Mouse (Mus musculus) limb, embryonic 15.5 days (tissue): Measurements from ENCODE around the gene Hoxd8. TPM values are rescaled to one million over a fixed set of nuclear protein-coding genes. Genes with fewer than 3 reads are reported as not detected.

Experiments
- ATAC-seq: fragments of 200-750 bp; cut with Nextera tagmentation; 2 replicates; pipeline ENCODE4 v1.8.0; 2017; ENCODE audit warnings: low read depth, moderate TSS enrichment; ENCODE audit not compliant: insufficient number of reproducible peaks, low FRiP score, low TSS enrichment
- H3K27ac ChIP-seq: fragments of 300-500 bp; sonication (generic); 2 replicates; pipeline ENCODE4 v1.5.1; 2015; ENCODE audit warnings: moderate library complexity, mild to moderate bottlenecking, inconsistent platforms
- H3K27me3 ChIP-seq: fragments of 300-500 bp; sonication (generic); 2 replicates; pipeline ENCODE4 v1.6.1; 2015; ENCODE audit warnings: inconsistent platforms
- H3K36me3 ChIP-seq: fragments of 300-500 bp; sonication (generic); 2 replicates; pipeline ENCODE4 v1.6.1; 2015; ENCODE audit warnings: inconsistent platforms
- H3K4me1 ChIP-seq: fragments of 300-500 bp; sonication (generic); 2 replicates; pipeline ENCODE4 v1.6.1; 2015; ENCODE audit warnings: inconsistent platforms
- H3K4me2 ChIP-seq: fragments of 300-500 bp; sonication (generic); 2 replicates; pipeline ENCODE4 v1.6.1; 2015; ENCODE audit warnings: mild to moderate bottlenecking, inconsistent platforms
- H3K4me3 ChIP-seq: fragments of 300-500 bp; sonication (generic); 2 replicates; pipeline ENCODE4 v1.5.1; 2015; ENCODE audit warnings: mild to moderate bottlenecking, inconsistent platforms
- H3K9ac ChIP-seq: fragments of 300-500 bp; sonication (generic); 2 replicates; pipeline ENCODE4 v1.6.1; 2015; ENCODE audit warnings: inconsistent platforms
- H3K9me3 ChIP-seq: fragments of 300-500 bp; sonication (generic); 2 replicates; pipeline ENCODE4 v1.6.1; 2016; ENCODE audit warnings: inconsistent platforms
- WGBS: fragments of 180-500 bp; shearing (Covaris S2); methylation state at CpG from one replicate; pipeline ENCODE4 v1.1.7; 2015; 5-methylcytosine and 5-hydroxymethylcytosine counted together
- polyA plus RNA-seq: library from polyadenylated mRNA; unstranded; fragments of >200 nt; fragmentation: Nextera tagmentation; extraction: Ambion mirVana; gene quantifications from 2 replicates; pipeline ENCODE4 v1.2.1, GENCODE M21; 2015

The Hoxd8 gene
- polyA plus RNA-seq, 1 experiment from 2014 or later = 5.9 TPM

DNA sequence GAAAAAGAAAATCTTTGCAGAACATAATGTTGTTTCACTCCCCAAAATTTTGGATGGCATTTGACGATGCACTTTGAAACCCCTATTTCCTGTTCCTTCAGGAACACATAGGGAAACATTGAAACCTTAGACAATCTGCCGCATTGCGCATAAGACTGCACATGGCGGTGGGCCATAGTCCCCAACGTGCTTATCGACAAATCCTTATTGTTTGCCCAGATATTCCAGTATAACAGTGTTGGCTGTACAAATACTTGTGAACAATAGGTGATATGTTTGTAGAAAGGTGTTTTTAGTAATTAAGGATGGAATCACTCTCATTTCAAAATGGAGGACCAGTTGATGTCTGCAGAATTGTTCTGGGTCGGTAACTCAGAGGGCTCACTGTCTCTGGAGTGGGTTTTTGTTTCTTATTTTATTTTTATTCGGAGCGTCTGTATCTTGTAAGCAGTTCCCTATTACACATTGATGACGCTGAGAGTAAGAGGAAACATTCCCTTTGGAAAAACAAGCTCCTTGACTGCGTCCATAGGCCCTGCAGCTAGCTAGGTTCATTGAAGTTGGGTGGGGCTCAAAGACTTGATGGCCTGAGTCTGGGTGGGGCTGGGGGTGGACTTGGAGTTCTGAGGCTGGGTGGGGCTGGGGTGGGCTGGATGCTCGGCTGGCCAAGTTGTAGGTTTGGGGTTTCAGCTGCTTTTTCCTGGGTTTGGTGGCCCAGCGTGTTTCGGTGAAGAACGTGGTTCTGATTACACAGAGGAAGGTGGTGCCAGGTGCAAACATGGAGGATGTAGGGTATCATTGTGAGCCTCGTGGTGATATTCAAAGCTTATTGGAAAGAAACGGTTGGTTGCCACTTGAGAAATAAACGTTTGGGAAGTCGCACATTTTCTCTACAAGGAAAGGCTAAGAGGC, 9.1 kb downstream of the Hoxd8 start:
- no peak for ATAC-seq
- no peaks in the 10 kb centered on the region for H3K36me3 ChIP-seq
- peak overlapping the region; percentile 19; the same call in 1 of the 2 replicates for H3K4me2 ChIP-seq
- peaks cover 97% of the 10 kb centered on the region for H3K27me3 ChIP-seq
- 11% methylated on average over 19 of the region's 19 CpGs for WGBS
- H3K9ac ChIP-seq = no peak overlapping the region
- H3K27ac ChIP-seq = no peak overlapping the region
- no peaks in the 10 kb centered on the region for H3K9me3 ChIP-seq
- H3K4me3 ChIP-seq = no peak overlapping the region
- peaks cover 25% of the 10 kb centered on the region for H3K4me1 ChIP-seq

DNA sequence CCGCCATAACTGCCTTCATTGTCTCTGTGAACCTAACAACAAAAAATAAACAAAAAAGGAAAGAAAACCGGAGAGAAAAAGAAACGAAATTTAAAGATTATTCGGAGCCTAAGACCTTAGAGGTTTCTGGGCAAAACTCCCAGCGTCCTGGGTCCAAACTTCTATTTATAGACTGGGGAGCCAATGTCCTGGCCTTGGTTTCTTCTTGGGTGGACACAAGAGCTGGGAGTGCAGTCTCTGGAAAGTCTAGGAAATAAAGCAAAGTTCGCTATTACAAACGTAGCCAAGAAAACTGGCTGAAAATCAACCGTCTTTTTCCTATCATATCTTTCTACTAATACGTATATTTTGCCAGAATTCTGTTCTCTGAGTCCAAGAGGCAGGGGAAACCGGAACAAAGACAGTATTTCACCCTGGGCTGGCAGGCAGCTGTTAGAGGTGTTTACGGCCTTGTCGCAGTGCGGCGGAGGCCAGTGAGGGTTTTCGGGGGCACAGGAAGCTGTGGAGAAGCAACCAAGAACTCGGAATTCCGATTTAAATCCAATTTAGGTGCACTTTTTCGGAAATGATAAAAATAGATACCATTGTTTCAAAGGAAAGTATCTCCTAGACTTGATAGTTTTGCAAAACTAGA, 9.9 kb downstream of the Hoxd8 start:
- peaks cover 97% of the 10 kb centered on the region for H3K27me3 ChIP-seq
- 11% methylated on average over 18 of the region's 18 CpGs for WGBS
- peak overlapping the region; percentile 38; the same call in 1 of the 2 replicates for H3K27ac ChIP-seq
- no peak overlapping the region for H3K9ac ChIP-seq
- no peaks in the 10 kb centered on the region for H3K9me3 ChIP-seq
- peak overlapping the region; percentile 4; the same call in 1 of the 2 replicates for H3K4me3 ChIP-seq
- peaks cover 25% of the 10 kb centered on the region for H3K4me1 ChIP-seq
- H3K4me2 ChIP-seq = peak overlapping the region; percentile 19
- H3K36me3 ChIP-seq = no peaks in the 10 kb centered on the region
- no peak for ATAC-seq

DNA sequence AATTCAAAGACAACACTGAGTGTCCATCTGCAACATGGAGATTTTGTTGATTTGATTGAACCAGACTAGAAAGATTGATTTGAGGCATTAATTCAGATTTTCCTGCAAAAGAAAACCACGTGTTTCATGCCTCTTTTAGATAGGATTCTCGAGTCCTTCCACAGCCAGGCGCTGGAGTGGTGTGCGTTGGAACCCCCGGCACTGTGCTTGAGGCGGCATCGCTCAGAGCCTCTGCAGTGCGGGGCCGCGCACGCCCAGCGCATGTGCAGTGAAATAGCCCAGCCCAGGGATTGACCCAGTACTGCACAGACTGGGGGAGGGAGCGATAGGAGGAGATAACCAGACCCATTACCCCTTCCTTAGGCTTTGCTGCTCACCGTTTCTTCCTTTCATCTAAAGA, 10.5 kb downstream of the Hoxd8 start:
- Histone ChIP-seq H3K4me1 (peaks cover 25% of the 10 kb centered on the region), H3K27ac (no peak overlapping the region), H3K9ac (no peak overlapping the region), H3K9me3 (no peaks in the 10 kb centered on the region), H3K27me3 (peaks cover 97% of the 10 kb centered on the region), H3K4me2 (peak overlapping the region; percentile 19; the same call in 1 of the 2 replicates), H3K36me3 (no peaks in the 10 kb centered on the region), H3K4me3 (0 out of 2 replicates have a peak overlapping the region, but pooled peaks have one; percentile 4)
- no peak for ATAC-seq
- 7% methylated on average over 14 of the region's 14 CpGs for WGBS

DNA sequence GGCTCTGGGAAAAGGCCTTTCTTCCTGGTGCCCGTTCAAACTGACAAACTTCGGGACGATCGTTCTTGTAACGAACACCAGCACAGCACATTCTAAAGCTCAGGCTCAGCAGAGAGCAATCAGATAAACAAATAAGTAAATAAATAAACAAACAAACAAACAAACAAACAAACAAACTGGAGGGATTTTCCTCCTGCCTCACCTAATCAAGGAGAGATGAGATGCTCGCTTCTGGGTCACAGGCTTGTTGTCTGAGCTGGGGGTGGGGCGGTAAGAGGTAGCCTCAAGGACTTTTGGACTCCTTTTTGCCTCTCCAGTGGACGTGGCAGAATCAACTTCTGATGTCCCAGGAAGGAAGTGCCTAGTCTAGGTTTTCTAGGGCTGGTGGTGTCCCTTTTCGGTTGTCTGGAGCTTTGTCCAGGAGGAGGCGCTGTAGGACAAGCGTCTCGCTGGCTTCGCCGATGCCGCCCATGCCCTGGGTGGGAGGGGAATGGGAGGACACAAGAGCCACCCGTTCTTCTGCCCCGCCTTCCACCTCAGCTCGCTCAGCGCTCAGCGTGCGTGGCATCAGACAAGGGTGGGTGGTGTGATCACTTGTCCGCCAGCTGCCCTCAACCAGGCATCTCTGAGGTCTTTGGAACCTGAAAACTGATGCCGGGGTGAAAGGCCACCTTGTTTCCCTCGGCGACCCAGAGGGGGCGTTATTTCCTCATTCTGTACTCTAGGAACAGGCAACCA, 11.3 kb downstream of the Hoxd8 start:
- 5% methylated on average over 26 of the region's 26 CpGs for WGBS
- peak; percentile 76 for ATAC-seq
- H3K9me3 ChIP-seq = no peaks in the 10 kb centered on the region
- H3K27me3 ChIP-seq = peaks cover 97% of the 10 kb centered on the region
- peak overlapping the region; percentile 29 for H3K4me3 ChIP-seq
- peak overlapping the region; percentile 49 for H3K4me2 ChIP-seq
- no peak overlapping the region for H3K27ac ChIP-seq
- H3K36me3 ChIP-seq = no peaks in the 10 kb centered on the region
- no peak overlapping the region for H3K9ac ChIP-seq
- H3K4me1 ChIP-seq = peaks cover 25% of the 10 kb centered on the region

DNA sequence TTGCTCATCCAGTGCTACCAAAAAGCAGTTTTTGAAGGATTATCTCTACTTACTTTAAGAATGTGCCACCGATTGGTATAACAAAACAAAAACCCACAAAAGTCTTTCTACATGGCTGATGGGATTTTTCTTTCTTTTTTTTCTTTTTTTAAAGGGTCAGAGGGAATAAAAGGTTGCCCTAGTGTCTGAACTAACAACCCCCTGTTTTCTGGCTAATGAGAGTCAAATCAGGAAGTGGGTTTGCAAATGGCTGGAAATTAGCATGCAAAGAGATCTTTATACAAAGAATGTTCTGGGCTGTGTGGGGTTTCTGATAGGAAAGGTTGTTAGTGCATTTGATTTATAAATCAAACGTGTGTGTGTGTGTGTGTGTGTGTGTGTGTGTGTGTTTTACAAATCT, 16.0 kb downstream of the Hoxd8 start:
- Histone ChIP-seq H3K4me1 (peaks cover 12% of the 10 kb centered on the region; the same call in 1 of the 2 replicates), H3K9ac (no peak overlapping the region), H3K9me3 (no peaks in the 10 kb centered on the region), H3K36me3 (no peaks in the 10 kb centered on the region), H3K4me3 (no peak overlapping the region), H3K27me3 (peaks cover 99% of the 10 kb centered on the region), H3K4me2 (no peak overlapping the region), H3K27ac (no peak overlapping the region)
- 35% methylated on average over 2 of the region's 2 CpGs for WGBS
- no peak for ATAC-seq

DNA sequence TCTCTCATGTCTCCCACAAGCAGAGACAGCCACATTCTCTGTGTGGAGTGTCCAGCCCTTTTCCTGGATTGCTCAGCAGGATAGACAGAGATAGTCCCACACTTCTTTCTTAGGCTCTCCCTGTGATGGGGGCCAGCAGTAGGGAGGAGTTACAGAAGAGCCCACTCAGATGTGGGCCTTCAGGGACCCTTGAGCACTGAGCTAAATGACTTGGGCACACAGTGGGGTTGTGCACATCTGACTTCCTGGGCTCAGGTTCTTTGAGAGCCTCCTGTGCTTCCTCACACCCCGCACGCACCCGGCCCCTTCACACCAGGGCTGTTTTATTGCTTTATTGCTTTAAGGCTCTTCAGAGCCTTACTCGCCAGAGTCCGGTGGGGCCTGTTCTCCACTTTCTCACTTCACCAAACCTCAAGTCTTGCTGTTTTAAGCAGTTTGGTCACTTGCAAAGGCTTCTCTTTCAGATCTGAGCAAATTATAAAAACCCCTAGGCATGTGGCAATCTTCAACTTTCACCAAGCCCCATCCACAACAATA, 16.6 kb downstream of the Hoxd8 start:
- ATAC-seq = no peak
- Histone ChIP-seq H3K9ac (no peak overlapping the region), H3K36me3 (no peaks in the 10 kb centered on the region), H3K4me3 (no peak overlapping the region), H3K27ac (no peak overlapping the region), H3K9me3 (no peaks in the 10 kb centered on the region), H3K4me1 (peaks cover 6% of the 10 kb centered on the region; the same call in 1 of the 2 replicates), H3K4me2 (no peak overlapping the region), H3K27me3 (peaks cover 99% of the 10 kb centered on the region)
- WGBS = 19% methylated on average over 5 of the region's 5 CpGs

DNA sequence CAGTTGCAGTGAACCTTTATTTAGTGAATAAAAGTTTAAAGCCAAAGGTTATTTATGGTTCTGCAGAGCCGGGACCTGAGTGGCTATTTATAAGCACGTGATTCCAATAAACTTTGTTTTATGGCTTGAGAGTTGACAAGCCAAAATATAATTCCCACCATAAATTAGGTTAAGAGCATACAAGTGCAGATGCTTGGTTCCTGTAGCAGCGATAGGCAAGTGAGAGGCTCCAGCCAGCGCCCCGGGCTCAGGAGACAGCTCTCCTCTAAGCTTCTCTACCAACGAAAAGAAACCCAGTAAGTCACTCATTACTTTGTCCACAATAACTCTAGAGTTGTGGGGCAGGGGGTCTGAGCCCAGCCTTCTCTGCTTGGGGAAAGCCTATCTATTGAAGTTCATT, 17.5 kb downstream of the Hoxd8 start:
- no peak for ATAC-seq
- 5% methylated on average over 6 of the region's 6 CpGs for WGBS

DNA sequence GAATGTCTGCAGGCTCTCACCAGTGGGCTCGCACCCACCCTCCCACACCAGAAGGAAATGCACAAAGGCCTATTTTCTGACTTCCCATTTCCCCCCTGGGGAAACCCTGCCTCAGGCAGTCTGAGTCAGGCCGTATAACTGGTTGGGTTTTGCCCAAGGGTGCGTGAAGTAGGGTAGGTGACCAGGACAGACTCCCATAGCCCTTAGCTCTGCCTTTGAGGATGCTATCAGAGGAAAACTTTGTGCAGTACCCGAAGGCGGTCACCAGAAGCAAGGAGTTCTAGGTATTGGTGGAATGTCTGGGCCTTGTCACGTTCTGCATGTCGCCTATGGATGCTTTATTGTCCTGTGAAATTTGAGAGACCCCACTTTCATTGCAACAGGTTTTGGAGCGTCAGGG, 18.5 kb downstream of the Hoxd8 start:
- ATAC-seq = no peak

More for the DNA sequence above, 17.5 kb downstream of the Hoxd8 start:
- no peak overlapping the region for H3K4me2 ChIP-seq
- H3K4me1 ChIP-seq = peaks cover 4% of the 10 kb centered on the region; the same call in 1 of the 2 replicates
- H3K27me3 ChIP-seq = peaks cover 99% of the 10 kb centered on the region
- no peaks in the 10 kb centered on the region for H3K36me3 ChIP-seq
- no peak overlapping the region for H3K4me3 ChIP-seq
- H3K9ac ChIP-seq = no peak overlapping the region
- no peak overlapping the region for H3K27ac ChIP-seq
- no peaks in the 10 kb centered on the region for H3K9me3 ChIP-seq

DNA sequence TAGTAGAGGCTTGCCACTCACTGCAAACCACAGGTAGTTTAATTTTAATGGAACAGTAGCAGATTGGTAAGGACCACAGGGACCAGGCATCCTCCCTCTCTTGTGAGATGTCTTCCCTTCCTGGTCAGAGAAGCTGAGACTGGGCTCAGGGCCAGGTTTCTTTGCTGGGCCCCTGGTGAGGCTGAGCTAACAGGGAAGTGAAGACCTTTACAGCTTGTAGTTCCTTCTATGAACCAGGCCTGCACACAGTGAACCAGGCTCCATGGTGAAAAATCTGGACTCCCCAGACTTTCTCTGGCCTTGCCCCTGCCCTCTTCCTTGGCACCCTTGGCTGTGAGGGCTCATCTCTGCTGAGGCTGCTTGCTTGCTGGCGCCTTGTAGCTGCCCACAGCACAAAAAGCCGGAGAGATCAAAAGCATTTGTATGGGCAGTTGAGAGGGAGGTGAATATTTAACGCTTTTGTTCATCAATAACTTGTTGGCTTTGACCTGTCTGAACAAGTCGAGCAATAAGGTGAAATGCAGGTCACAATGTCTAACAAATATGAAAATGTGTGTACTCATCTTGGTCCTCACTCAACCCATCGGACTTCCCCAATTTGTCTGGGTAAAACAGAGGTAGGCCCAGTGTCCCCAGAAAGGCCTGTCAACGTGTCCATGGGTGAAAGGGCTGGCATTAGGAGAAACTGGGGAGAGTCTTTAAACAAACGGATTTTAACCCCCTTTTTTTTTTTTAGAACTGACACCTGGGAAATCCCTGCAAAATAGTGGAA, 20.0 kb downstream of the Hoxd8 start:
- H3K36me3 ChIP-seq = no peaks in the 10 kb centered on the region
- H3K4me3 ChIP-seq = no peak overlapping the region
- peaks cover 15% of the 10 kb centered on the region for H3K4me1 ChIP-seq
- no peak overlapping the region for H3K9ac ChIP-seq
- no peak overlapping the region for H3K27ac ChIP-seq
- peaks cover 100% of the 10 kb centered on the region for H3K27me3 ChIP-seq
- no peak overlapping the region for H3K4me2 ChIP-seq
- no peak for ATAC-seq
- H3K9me3 ChIP-seq = no peaks in the 10 kb centered on the region
- 47% methylated on average over 7 of the region's 7 CpGs for WGBS

More for the DNA sequence above, 18.5 kb downstream of the Hoxd8 start:
- Histone ChIP-seq H3K4me3 (no peak overlapping the region), H3K36me3 (no peaks in the 10 kb centered on the region), H3K4me1 (peaks cover 13% of the 10 kb centered on the region), H3K27ac (no peak overlapping the region), H3K9ac (no peak overlapping the region), H3K4me2 (no peak overlapping the region), H3K27me3 (peaks cover 99% of the 10 kb centered on the region), H3K9me3 (no peaks in the 10 kb centered on the region)
- 34% methylated on average over 8 of the region's 8 CpGs for WGBS

DNA sequence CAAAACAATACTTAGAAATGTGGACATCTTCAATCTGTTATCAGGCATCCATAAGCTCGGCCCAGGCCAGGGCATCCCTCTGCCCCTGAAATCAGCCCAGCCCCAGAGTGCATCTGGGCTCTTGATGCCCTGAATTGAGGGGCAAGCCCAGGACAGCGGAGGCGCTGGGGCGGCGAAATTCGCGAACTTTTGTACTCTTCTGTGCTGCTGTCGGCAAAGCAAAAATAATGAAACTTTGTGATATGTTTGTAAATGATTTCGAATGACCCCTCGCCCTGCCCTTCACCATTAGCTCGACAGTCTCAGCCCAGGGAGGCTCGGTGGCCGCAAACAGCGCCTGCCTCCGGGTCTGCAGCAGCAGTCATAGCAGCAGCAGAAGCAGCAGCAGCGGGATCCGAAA, 20.8 kb downstream of the Hoxd8 start:
- H3K36me3 ChIP-seq = no peaks in the 10 kb centered on the region
- H3K27me3 ChIP-seq = peaks cover 95% of the 10 kb centered on the region
- no peak overlapping the region for H3K27ac ChIP-seq
- H3K9ac ChIP-seq = no peak overlapping the region
- H3K9me3 ChIP-seq = no peaks in the 10 kb centered on the region
- H3K4me1 ChIP-seq = peaks cover 15% of the 10 kb centered on the region
- H3K4me3 ChIP-seq = no peak overlapping the region
- H3K4me2 ChIP-seq = no peak overlapping the region
- WGBS = 32% methylated on average over 17 of the region's 17 CpGs
- no peak for ATAC-seq

DNA sequence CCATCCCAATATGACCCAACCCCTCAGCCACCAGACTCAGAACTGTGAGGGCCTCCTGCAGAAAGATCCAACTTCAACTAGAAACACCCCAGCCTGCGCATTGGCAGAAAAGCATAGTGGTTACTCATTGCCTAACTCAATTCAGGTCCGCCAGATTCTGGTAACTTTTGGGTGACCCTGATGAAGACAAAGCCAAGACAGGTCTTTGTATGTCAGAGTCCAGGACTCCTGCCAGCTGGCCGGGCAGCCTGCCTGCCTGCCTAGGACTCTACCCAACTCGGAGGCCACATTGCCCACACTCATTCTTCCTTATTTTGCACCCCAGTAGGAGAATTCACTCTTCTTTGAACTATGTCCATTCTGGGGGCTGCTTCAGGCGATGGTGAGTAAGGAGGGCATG, 22.1 kb downstream of the Hoxd8 start, which contains the start of gene Gm28230:
Gene Gm28230, plus strand, starts transcription at position 178 of the 400 bp plus-strand sequence.
- no peaks in the 10 kb centered on the region for H3K36me3 ChIP-seq
- no peak within 1 kb of the TSS for H3K9ac ChIP-seq
- peaks cover 15% of the 10 kb centered on the region for H3K4me1 ChIP-seq
- H3K27ac ChIP-seq = no peak within 1 kb of the TSS
- H3K9me3 ChIP-seq = no peaks in the 10 kb centered on the region
- WGBS = 41% methylated on average over 5 of the region's 5 CpGs
- peaks cover 95% of the 10 kb centered on the region for H3K27me3 ChIP-seq
- ATAC-seq = no peak
- peak within 1 kb of the TSS; percentile 43 for H3K4me2 ChIP-seq
- peak within 1 kb of the TSS; percentile 33 for H3K4me3 ChIP-seq
